Mouse (Mus musculus): ENCODE measurements around the gene Mrpl38.

Mrpl38 gene

GRCm38 (mm10) chr11:116138468-116139138, at the start of gene Mrpl38:
Mrpl38 (minus strand) TSS chr11:116138868.
- ATAC-seq (ENCODE audit: insufficient number of reproducible peaks, low FRiP score, low TSS enrichment) = peak; percentile 81

GRCm38 (mm10) chr11:116187226-116187930, 48.7 kb upstream of the Mrpl38 start:
- no peak for ATAC-seq (ENCODE audit: insufficient number of reproducible peaks, low FRiP score, low TSS enrichment)

DNA sequence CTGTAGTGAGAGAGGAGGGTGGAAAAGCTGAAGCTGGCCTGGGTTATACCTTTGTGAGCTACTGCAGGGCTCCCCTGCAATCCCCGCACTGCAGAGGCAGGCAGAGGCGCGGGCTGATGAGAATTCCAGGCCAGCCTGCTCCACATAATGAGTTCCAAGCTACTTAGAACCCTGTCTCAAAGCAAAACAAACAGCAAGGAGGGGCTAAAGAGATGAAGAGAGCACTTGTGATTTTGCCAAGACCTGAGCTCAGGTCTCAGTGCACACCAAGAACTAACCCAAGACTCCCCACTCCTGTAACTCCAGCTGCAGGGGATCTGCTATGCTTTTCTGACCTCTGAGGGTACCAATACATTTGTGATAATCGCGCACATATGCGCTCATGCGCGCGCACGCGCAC, 47.7 kb upstream of the Mrpl38 start:
- no peak for ATAC-seq (ENCODE audit: insufficient number of reproducible peaks, low FRiP score, low TSS enrichment)

DNA sequence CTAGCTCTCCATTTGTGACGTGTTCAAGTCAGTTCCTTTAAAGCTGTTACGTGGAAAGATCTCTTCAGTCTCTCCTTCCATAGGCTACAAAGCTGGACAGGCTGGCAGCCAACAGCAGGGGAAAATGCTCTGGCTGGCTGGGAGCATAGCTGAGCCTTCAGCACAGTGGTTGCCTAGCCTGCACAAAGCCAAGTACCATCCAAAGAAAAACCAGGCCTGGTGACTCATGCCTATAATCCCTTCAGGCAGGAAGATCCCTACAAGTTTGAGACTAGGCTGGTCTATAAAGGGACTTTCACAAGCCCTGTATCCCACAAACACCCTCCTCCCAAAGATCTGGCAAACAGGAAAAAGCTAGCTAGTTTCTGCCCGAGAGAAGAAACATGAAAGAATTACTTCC, 47.2 kb upstream of the Mrpl38 start:
- ATAC-seq (ENCODE audit: insufficient number of reproducible peaks, low FRiP score, low TSS enrichment) = no peak

- ATAC-seq (ENCODE audit: insufficient number of reproducible peaks, low FRiP score, low TSS enrichment) = no peak
Observed at GRCm38 (mm10) chr11:116178411-116179121, 39.9 kb upstream of the Mrpl38 start.

GRCm38 (mm10) chr11:116176010-116176409, 37.3 kb upstream of the Mrpl38 start:
- ATAC-seq (ENCODE audit: insufficient number of reproducible peaks, low FRiP score, low TSS enrichment) = no peak

DNA sequence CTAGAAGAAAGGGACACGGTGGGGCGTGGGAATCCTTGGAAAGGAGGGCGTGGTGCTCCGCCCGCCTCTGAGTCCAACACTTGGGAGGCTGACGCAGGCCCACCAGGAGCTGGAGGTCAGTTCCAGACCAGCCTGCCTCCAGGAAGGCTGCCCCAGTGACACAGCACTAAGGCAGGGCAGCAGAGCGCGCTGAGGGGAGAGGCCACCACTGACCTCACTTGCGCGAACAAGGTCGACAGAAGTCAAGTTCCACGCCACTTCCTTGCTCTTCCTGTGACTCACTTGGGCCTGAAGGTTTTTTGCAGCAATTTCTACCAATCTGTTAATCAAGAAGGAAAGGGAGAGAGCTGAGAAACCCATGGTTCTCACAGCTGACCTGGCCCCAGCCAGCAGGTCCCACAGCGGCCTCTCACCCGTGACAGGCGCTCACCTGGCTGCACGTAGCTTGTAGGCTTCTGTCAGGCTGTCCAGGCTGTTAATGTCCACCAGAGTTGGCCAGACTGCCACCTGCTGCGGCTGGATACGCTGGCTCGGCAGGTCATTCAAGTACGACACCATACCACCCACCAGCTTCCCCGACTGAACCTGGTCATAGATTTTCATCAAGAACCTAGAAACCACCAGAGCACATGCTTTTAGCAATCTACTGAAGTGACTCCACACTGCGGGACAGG, 36.2 kb upstream of the Mrpl38 start:
- ATAC-seq (ENCODE audit: insufficient number of reproducible peaks, low FRiP score, low TSS enrichment) = no peak

- ATAC-seq (ENCODE audit: insufficient number of reproducible peaks, low FRiP score, low TSS enrichment) = no peak
Observed at GRCm38 (mm10) chr11:116171959-116172358, 33.3 kb upstream of the Mrpl38 start.

- ATAC-seq (ENCODE audit: insufficient number of reproducible peaks, low FRiP score, low TSS enrichment) = no peak
Observed at GRCm38 (mm10) chr11:116170003-116170800, 31.5 kb upstream of the Mrpl38 start.

DNA sequence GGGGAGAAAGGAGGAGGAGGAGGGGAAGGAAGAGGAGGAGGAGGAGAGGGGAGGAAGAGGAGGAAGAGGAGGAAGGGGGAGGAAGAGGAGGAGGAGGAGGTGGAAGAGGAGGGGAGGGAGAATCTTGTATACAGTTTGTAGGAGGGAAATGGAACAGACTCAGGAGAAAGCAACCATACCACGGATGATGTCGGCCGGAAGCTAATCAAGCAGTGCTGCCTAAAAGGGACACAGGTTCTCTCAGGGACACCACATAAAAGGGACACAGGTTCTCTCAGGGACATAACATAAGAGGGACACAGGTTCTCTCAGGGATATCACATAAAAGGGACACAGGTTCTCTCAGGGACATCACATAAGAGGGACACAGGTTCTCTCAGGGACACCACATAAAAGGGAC, 30.5 kb upstream of the Mrpl38 start:
- ATAC-seq (ENCODE audit: insufficient number of reproducible peaks, low FRiP score, low TSS enrichment) = no peak

- ATAC-seq (ENCODE audit: insufficient number of reproducible peaks, low FRiP score, low TSS enrichment) = peak; percentile 98
Observed at GRCm38 (mm10) chr11:116167884-116168439, 29.3 kb upstream of the Mrpl38 start, which contains the start of gene Fbf1. Fbf1 (minus strand) TSS chr11:116168166.

GRCm38 (mm10) chr11:116167232-116167631, 28.6 kb upstream of the Mrpl38 start:
- no peak for ATAC-seq (ENCODE audit: insufficient number of reproducible peaks, low FRiP score, low TSS enrichment)

DNA sequence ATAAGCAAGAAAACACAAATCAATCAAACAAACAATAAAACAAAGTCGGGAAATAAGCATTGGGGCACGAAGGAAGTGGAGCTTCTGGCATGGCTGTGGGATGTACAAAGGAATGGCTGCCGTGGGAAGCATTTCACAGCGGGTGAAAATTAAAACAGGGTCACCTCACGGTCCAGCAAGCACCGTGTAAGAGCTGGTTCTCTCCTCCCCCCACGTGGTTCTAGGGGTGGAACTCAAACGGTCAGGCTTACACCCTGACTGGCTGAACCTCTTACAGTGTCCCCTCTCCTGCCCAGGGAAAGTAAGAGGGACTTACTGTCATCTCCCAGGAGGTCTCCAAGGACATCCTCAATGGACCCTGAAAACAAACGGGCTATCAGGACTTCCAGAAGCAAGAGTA, 24.3 kb upstream of the Mrpl38 start:
- ATAC-seq (ENCODE audit: insufficient number of reproducible peaks, low FRiP score, low TSS enrichment) = no peak

DNA sequence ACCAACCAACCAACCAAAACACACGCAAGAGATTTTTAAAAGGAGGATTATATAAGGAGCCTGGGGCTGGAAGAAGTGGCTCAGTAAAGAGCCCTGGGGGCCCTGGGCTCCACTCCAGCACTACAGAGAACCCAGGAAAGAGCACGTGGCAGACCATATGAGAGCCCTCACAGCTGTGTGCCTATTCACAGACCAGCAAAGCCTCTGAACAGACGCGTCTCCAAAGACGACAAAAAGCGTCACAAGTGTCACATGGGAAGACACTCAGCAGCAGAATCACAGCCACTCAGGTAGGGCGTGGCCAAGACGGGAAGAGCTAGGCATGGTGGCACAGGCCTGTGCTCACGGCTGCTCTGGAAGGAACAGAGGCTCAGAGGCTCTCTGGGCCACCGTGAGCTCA, 23.5 kb upstream of the Mrpl38 start:
- ATAC-seq (ENCODE audit: insufficient number of reproducible peaks, low FRiP score, low TSS enrichment) = no peak

DNA sequence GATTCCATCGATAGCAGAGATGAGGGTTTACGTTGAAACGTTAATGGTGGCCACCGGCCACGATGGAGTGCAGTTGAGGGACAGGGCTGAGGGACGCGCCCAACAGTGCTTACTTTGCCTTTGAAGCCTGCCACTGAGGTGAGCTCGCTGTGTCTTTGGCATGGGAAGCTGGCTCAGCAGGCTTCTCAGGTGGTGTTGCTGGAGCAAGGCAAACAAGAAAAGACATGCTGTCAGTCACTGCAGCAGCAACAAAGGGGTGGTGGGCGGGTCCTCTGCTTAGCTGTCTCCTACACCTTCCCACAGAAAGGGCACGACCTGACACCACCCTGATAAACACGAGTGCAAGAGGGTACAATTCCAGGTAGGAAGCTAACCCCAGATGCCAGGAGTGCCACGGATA, 22.6 kb upstream of the Mrpl38 start:
- ATAC-seq (ENCODE audit: insufficient number of reproducible peaks, low FRiP score, low TSS enrichment) = no peak

GRCm38 (mm10) chr11:116150960-116151359, 12.3 kb upstream of the Mrpl38 start:
- ATAC-seq (ENCODE audit: insufficient number of reproducible peaks, low FRiP score, low TSS enrichment) = no peak

- ATAC-seq (ENCODE audit: insufficient number of reproducible peaks, low FRiP score, low TSS enrichment) = no peak
Observed at GRCm38 (mm10) chr11:116149341-116149740, 10.7 kb upstream of the Mrpl38 start.

- peak; percentile 36; the same call in 1 of the 2 replicates for ATAC-seq (ENCODE audit: insufficient number of reproducible peaks, low FRiP score, low TSS enrichment)
Observed at GRCm38 (mm10) chr11:116148761-116149221, 10.1 kb upstream of the Mrpl38 start.

DNA sequence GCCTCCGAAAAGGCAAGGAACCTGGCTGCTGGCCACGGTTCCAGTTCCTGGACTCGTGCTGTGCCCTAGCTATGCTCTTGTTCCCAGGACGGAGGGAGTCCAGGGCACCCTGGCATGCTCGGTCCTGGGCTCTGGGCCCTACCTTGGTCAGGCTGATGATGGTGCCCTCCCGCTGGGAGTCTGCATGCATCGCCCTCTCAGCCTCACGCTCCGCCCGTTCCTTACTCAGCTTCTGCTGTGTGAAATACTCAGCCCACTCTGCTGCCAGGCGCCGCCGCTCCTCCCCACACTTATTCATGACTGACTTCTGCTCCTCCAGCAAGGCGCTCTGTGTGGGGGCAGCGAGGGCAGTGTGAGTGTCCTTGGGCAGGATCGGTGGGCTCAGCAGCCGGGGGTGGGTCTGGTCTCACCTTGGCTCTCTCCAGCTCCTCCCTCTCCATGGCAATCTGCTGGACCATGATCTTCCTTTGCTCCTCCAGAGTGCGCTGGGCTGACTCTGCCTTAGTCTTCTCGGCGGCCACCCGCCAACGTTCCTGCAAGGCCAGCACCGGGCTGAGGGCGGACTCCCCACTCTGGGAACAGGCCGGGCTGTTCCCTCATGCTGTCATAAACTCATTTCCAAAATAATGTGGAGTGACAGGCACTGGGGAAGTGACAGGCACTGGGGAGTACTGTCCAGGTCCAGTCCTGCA, 7.8 kb upstream of the Mrpl38 start:
- ATAC-seq (ENCODE audit: insufficient number of reproducible peaks, low FRiP score, low TSS enrichment) = no peak
